Mouse (Mus musculus): ENCODE data around the gene Egr4.

- no peak for TF ChIP-seq CTCF (IDR thresholded peaks at IDR 0.05; ENCODE audit: insufficient read depth, low read depth, low read length)
- TF ChIP-seq POLR2A (IDR thresholded peaks at IDR 0.05; ENCODE audit: insufficient read depth, low read depth, low read length) = no peak
Measured at GRCm38 (mm10) chr6:85511286-85512055, 1.9 kb downstream of the Egr4 start.

All from olfactory bulb, adult 2 months (tissue).